Mouse (Mus musculus): ENCODE results near the gene 6030498E09Rik.

DNA sequence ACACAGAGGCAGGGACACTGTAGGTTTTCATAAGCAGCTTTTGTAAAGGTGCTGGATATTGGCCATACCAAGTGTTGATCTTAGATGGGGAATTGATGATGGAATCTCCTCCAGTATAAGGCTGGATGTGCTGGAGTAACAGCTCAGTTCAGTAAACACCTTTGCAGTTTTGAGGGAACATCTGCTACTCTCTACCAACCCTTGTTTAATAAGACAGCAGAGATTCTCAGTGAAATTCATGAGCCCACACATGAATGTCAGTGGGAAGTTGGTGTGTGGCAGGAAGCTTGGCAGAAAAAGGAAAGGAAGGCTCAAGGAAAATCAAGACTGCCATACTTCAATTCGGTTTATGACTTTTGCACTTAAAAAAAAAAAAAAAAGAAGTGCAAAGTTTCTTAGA is 186.1 kb downstream of the 6030498E09Rik start:
- no peak for TF ChIP-seq CTCF (IDR thresholded peaks at IDR 0.05; ENCODE audit: low read depth)
- TF ChIP-seq EP300 (IDR thresholded peaks at IDR 0.05; ENCODE audit: low read depth) = no peak

All from liver, postnatal 0 days (tissue).